Mouse (Mus musculus) right cerebral cortex, adult 18-20 months (tissue): ENCODE data around the gene Mtg1.
A peak's percentile ranks its signal among the peaks of the same experiment; 100 is the strongest.

Experiments
- DNase-seq: peaks from one replicate; pipeline ENCODE4 v3.0.0; 2022; ENCODE audit warnings: mixed read lengths

The Mtg1 gene

GRCm38 (mm10) chr7:140192445-140192844 lies 55.1 kb downstream of the Mtg1 start:
- no peak for DNase-seq

GRCm38 (mm10) chr7:140192851-140193250 lies 55.5 kb downstream of the Mtg1 start:
- DNase-seq, result no peak

- DNase-seq, result peak; percentile 16
Measured at GRCm38 (mm10) chr7:140194031-140194430, 56.7 kb downstream of the Mtg1 start.

GRCm38 (mm10) chr7:140196002-140196401 lies 58.6 kb downstream of the Mtg1 start:
- DNase-seq, result no peak
